Mouse (Mus musculus) hindbrain, embryonic 15.5 days (tissue): ENCODE measurements at regions not wholly inside any gene's neighbourhood (a gene's known extent, or its start where the extent isn't known, plus 50 kb on each side); places are given as distances from the start of the nearest gene placed in this dataset.

ENCODE experiments used
- ATAC-seq: fragments of 200-750 bp; cut with Nextera tagmentation; 2 replicates; pipeline ENCODE4 v1.8.0; 2017; ENCODE audit warnings: low read depth, moderate number of reproducible peaks, moderate TSS enrichment; ENCODE audit not compliant: low FRiP score
- H3K27ac ChIP-seq: fragments of 300-500 bp; sonication (generic); replicated peaks from 2 replicates; pipeline ENCODE4 v1.5.1; 2015; ENCODE audit warnings: mild to moderate bottlenecking, inconsistent platforms
- H3K27me3 ChIP-seq: fragments of 300-500 bp; sonication (generic); 2 replicates; pipeline ENCODE4 v1.6.1; 2015; ENCODE audit warnings: control low read depth, inconsistent platforms
- H3K36me3 ChIP-seq: fragments of 300-500 bp; sonication (generic); 2 replicates; pipeline ENCODE4 v1.6.1; 2015; ENCODE audit warnings: control low read depth, inconsistent platforms
- H3K4me1 ChIP-seq: fragments of 300-500 bp; sonication (generic); replicated peaks from 2 replicates; pipeline ENCODE4 v1.6.1; 2015; ENCODE audit warnings: control low read depth, inconsistent platforms
- H3K4me2 ChIP-seq: fragments of 300-500 bp; sonication (generic); 2 replicates; pipeline ENCODE4 v1.6.1; 2015; ENCODE audit warnings: moderate library complexity, mild to moderate bottlenecking, inconsistent platforms
- H3K4me3 ChIP-seq: fragments of 300-500 bp; sonication (generic); 2 replicates; pipeline ENCODE4 v1.5.1; 2015; ENCODE audit warnings: mild to moderate bottlenecking, inconsistent platforms
- H3K9ac ChIP-seq: fragments of 300-500 bp; sonication (generic); 2 replicates; pipeline ENCODE4 v1.6.1; 2015; ENCODE audit warnings: inconsistent platforms
- H3K9me3 ChIP-seq: fragments of 300-500 bp; sonication (generic); 2 replicates; pipeline ENCODE4 v1.6.1; 2016; ENCODE audit warnings: control low read depth, inconsistent platforms
- WGBS: fragments of 180-500 bp; shearing (Covaris S2); methylation state at CpG from one replicate; pipeline ENCODE4 v1.1.7; 2015; 5-methylcytosine and 5-hydroxymethylcytosine counted together

GRCm38 (mm10) chr1:190340715-190341114, 170.2 kb upstream of the Prox1 start:
- H3K9me3 ChIP-seq = no peaks in the 10 kb centered on the region
- no peak overlapping the region for H3K4me3 ChIP-seq
- no peak overlapping the region for H3K27ac ChIP-seq
- no peaks in the 10 kb centered on the region for H3K4me1 ChIP-seq
- H3K9ac ChIP-seq = no peak overlapping the region
- 94% methylated on average over 8 of the region's 8 CpGs for WGBS
- H3K27me3 ChIP-seq = peaks cover 5% of the 10 kb centered on the region; the same call in 1 of the 2 replicates
- H3K4me2 ChIP-seq = no peak overlapping the region
- ATAC-seq = no peak
- no peaks in the 10 kb centered on the region for H3K36me3 ChIP-seq

DNA sequence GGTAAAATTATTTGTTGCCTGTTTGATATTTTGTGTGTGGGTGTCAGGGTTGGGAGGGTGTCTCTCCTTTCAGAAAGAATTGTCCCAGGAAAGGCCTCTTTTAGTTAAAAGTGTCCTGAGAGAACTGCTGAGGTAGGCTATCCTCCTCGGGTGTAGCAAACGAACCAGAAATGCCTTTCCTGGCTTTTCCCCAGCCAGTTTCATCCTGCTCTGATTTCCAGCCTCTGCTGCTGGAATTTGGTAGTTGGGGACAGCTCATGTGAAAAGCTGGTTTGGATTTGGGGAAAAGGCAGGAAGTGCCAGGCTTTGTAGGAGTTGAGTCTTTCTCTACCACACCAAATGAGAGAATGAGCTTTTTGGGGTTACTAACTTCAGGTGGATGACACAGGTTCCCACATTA, 164.0 kb upstream of the Prox1 start:
- no peaks in the 10 kb centered on the region for H3K9me3 ChIP-seq
- H3K9ac ChIP-seq = no peak overlapping the region
- H3K36me3 ChIP-seq = no peaks in the 10 kb centered on the region
- ATAC-seq = no peak
- no peak overlapping the region for H3K4me3 ChIP-seq
- H3K27ac ChIP-seq = no peak overlapping the region
- H3K4me1 ChIP-seq = peaks cover 6% of the 10 kb centered on the region
- 39% methylated on average over 2 of the region's 2 CpGs for WGBS
- no peak overlapping the region for H3K4me2 ChIP-seq
- H3K27me3 ChIP-seq = 0 out of 2 replicates have a peak, but pooled peaks cover 5% of the 10 kb centered on the region

DNA sequence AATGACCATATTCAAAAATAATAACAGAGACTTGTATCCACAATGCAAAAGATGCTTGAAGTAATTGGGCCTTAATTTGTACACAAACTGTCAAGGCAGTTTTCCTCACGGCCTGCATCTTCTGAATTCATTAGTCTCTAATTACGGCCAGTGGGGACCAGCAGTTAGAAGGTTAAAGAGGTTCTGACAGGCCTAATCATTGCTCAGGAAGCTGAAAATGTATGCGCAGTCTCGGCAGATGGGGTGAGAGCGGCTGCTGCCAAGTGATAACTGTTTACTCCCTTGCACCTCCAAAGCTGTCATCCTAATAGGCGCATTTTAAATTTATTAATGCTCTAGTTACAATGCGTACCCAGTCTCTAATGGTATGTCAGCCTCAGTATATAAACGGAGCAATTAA, 163.5 kb upstream of the Prox1 start:
- no peak for ATAC-seq
- no peaks in the 10 kb centered on the region for H3K36me3 ChIP-seq
- H3K9ac ChIP-seq = no peak overlapping the region
- H3K4me3 ChIP-seq = no peak overlapping the region
- no peak overlapping the region for H3K4me2 ChIP-seq
- H3K9me3 ChIP-seq = no peaks in the 10 kb centered on the region
- H3K27me3 ChIP-seq = 0 out of 2 replicates have a peak, but pooled peaks cover 5% of the 10 kb centered on the region
- H3K4me1 ChIP-seq = peaks cover 6% of the 10 kb centered on the region
- WGBS = 26% methylated on average over 8 of the region's 8 CpGs
- H3K27ac ChIP-seq = no peak overlapping the region

DNA sequence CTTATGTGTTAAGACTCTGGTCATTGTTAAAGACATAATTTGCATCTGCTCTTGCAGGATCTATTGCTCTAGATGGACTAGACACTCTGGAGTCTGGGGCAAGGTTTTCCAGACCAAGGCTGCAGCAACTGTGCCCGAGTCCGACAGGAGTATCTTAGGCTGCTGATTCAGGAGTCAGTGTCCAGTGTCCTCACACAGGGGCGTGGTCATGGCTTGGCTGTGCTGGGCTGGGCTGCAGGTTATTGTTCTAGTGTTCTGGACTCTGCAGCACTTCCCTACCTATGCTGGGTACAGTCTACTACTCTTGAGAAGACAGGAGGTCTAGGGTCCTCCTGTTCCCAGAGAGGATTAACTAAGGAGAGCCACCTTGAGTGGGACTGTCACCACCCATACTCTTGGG, 161.5 kb upstream of the Prox1 start:
- WGBS = 70% methylated on average over 3 of the region's 3 CpGs
- no peaks in the 10 kb centered on the region for H3K36me3 ChIP-seq
- 0 out of 2 replicates have a peak, but pooled peaks cover 5% of the 10 kb centered on the region for H3K27me3 ChIP-seq
- no peaks in the 10 kb centered on the region for H3K9me3 ChIP-seq
- no peak for ATAC-seq
- H3K4me1 ChIP-seq = peaks cover 6% of the 10 kb centered on the region
- H3K4me3 ChIP-seq = no peak overlapping the region
- no peak overlapping the region for H3K4me2 ChIP-seq
- no peak overlapping the region for H3K9ac ChIP-seq
- H3K27ac ChIP-seq = no peak overlapping the region

DNA sequence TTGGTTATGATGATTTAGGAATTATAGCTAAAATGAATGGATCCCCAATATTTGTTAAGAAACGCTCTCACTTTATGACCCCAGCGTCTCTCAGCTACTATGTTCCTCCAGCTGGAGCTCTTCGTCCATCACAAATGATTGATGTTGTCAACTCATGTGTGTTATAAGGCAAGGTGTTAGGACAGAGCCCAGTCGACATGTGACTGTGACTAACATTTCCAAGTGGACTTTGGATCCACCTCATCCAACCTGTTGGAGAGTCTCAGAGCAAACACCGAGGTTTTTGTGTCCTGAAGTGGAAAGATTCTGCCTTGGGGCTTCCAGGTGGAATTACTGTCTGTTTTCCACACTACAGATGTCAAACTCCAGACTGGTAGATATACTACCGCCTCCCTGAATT, 154.0 kb upstream of the Prox1 start:
- 89% methylated on average over 6 of the region's 6 CpGs for WGBS
- H3K4me1 ChIP-seq = no peaks in the 10 kb centered on the region
- H3K9ac ChIP-seq = no peak overlapping the region
- H3K4me3 ChIP-seq = no peak overlapping the region
- no peaks in the 10 kb centered on the region for H3K27me3 ChIP-seq
- H3K36me3 ChIP-seq = no peaks in the 10 kb centered on the region
- H3K4me2 ChIP-seq = no peak overlapping the region
- no peak for ATAC-seq
- H3K27ac ChIP-seq = no peak overlapping the region
- no peaks in the 10 kb centered on the region for H3K9me3 ChIP-seq

DNA sequence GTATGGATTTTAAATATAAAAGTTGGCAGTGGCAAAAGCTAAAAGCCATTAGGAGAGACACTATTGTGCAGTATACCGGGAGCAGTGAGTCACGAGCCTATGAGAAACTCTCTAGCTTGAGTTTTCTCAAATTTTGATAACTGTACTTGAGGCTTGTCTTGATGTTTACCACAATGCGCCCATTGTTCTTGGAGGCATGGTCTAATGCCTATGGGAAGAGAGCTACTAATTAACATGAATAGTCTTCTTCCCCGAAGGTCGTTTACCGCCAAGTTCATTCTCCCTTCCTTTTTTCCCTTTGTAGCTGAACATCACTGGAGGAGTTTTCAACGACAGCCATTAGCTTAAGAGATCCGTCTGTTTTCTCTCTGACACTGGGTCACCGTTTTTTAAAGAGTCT, 153.2 kb upstream of the Prox1 start:
- no peaks in the 10 kb centered on the region for H3K9me3 ChIP-seq
- H3K4me2 ChIP-seq = no peak overlapping the region
- H3K36me3 ChIP-seq = no peaks in the 10 kb centered on the region
- H3K27me3 ChIP-seq = no peaks in the 10 kb centered on the region
- no peak for ATAC-seq
- H3K9ac ChIP-seq = no peak overlapping the region
- H3K27ac ChIP-seq = no peak overlapping the region
- no peaks in the 10 kb centered on the region for H3K4me1 ChIP-seq
- H3K4me3 ChIP-seq = no peak overlapping the region
- 68% methylated on average over 9 of the region's 9 CpGs for WGBS

GRCm38 (mm10) chr1:190316175-190316574, 145.7 kb upstream of the Prox1 start:
- Histone ChIP-seq H3K4me3 (no peak overlapping the region), H3K9ac (no peak overlapping the region), H3K36me3 (no peaks in the 10 kb centered on the region), H3K4me2 (no peak overlapping the region), H3K27ac (no peak overlapping the region), H3K27me3 (no peaks in the 10 kb centered on the region), H3K9me3 (no peaks in the 10 kb centered on the region), H3K4me1 (no peaks in the 10 kb centered on the region)
- no peak for ATAC-seq
- 79% methylated on average over 5 of the region's 5 CpGs for WGBS

DNA sequence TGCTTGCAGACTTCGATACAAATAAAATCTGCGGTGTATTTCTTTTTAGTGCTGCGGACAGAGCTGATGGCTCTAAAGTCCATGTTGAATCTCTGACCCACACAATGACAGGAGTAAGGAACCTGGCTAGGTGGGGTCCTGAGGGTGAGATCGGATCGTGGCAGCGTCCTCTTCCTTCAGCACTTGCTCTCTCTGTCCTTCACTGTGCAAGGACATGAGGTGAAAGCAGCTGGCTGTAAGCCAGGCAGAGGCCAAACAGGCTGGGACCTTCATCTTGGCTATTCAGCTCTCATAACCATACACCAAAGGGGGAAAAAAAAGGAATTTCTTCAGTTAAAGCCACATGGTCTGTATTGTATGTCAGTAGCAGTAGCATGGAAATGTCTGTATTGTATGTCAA, 139.3 kb upstream of the Prox1 start:
- Histone ChIP-seq H3K4me1 (no peaks in the 10 kb centered on the region), H3K36me3 (no peaks in the 10 kb centered on the region), H3K9me3 (no peaks in the 10 kb centered on the region), H3K4me2 (no peak overlapping the region), H3K27me3 (no peaks in the 10 kb centered on the region), H3K9ac (no peak overlapping the region), H3K27ac (no peak overlapping the region), H3K4me3 (no peak overlapping the region)
- 86% methylated on average over 6 of the region's 6 CpGs for WGBS
- no peak for ATAC-seq

DNA sequence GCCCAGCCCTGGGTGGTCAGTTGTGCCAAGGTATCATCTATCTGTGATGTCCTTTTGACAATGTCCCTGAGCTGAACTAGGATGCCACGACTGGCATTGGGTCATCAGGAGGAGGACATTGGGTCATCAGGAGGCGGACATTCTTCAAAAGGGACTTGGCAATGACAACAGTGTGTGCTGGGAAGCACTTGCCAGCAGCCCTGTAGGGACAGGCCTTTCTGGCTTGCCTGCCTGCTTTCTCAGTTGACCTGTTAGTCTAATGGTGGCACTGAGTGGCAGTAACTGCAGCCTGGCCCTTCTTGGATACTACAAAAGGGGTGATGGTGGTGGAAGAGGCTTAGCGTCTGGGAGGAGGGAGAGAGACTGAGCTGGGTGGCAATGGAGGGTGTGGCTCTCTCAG, 137.2 kb upstream of the Prox1 start:
- 91% methylated on average over 3 of the region's 3 CpGs for WGBS
- no peak overlapping the region for H3K9ac ChIP-seq
- no peak for ATAC-seq
- no peaks in the 10 kb centered on the region for H3K9me3 ChIP-seq
- H3K27ac ChIP-seq = no peak overlapping the region
- no peaks in the 10 kb centered on the region for H3K4me1 ChIP-seq
- H3K27me3 ChIP-seq = no peaks in the 10 kb centered on the region
- H3K4me2 ChIP-seq = no peak overlapping the region
- no peaks in the 10 kb centered on the region for H3K36me3 ChIP-seq
- H3K4me3 ChIP-seq = no peak overlapping the region

DNA sequence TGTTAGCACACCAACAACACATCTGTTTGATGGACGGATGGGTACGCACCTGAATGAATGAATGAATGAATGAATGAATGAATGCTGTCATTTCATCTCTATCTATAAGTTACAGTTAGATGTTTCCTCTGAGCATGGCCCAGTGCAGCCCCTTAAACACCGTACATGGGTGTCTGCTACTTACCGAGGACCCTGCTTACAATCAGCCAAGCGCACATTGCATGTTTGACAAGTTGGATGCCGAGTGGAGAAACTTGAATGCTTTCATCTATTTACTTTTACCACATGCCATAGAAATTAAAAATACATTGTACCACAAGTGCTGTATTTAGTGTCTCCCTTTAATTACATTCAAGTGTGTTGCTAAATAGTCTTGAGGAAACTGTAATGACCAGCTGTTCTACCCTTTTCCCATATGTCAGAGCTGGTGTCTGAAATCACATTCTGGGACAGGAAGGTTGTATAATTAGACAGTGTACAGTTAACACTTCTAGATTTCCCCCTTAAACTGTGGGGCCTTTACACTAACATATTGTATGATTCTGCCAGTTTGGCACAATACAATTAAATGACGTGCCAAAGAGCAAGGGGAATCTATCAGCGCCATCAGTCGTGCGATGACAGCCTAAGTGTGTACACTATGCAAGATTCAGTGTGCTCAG, 127.3 kb upstream of the Prox1 start:
- Histone ChIP-seq H3K9ac (no peak overlapping the region), H3K36me3 (no peaks in the 10 kb centered on the region), H3K4me2 (no peak overlapping the region), H3K4me3 (no peak overlapping the region), H3K9me3 (no peaks in the 10 kb centered on the region), H3K4me1 (no peaks in the 10 kb centered on the region), H3K27ac (no peak overlapping the region), H3K27me3 (no peaks in the 10 kb centered on the region)
- WGBS = 85% methylated on average over 10 of the region's 10 CpGs
- ATAC-seq = no peak

GRCm38 (mm10) chr1:190290061-190290460, 119.5 kb upstream of the Prox1 start:
- ATAC-seq = no peak
- H3K27me3 ChIP-seq = no peaks in the 10 kb centered on the region
- no peak overlapping the region for H3K4me3 ChIP-seq
- no peak overlapping the region for H3K27ac ChIP-seq
- no peaks in the 10 kb centered on the region for H3K36me3 ChIP-seq
- H3K9me3 ChIP-seq = no peaks in the 10 kb centered on the region
- whole genome bisulfite sequencing = 94% methylated on average over 11 of the region's 11 CpGs
- H3K4me2 ChIP-seq = no peak overlapping the region
- H3K9ac ChIP-seq = no peak overlapping the region
- H3K4me1 ChIP-seq = peaks cover 9% of the 10 kb centered on the region

DNA sequence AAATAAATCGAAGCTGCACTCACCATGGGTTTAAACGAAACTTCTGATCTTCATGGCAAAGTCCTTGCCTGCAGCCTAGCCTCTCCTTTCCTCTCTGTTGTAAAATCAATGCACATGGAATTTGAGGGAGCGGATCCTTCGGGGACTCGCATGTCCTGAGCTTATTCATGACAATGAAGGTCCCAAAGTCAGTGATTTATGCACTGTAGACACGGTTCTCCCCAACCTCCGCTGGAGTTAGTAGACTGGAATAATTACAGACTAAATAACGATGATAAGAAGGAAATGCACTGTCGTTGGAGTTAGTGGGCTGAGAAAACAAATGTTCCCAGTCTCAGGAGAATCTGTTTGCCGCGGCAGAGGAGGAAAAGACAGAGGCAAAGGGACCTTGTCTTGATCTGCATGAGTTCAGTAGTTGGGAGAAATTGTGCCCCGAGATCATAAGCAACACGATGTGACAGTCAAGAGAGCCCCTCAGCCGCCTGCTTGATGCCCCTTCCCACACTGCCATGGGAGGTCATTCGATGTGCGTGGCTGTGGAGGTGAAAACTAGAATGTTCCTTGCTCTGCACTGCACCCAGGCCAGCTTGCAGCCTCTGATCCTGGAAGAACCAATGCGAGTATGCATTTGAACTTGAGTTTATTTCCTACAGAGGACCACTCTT, 116.1 kb upstream of the Prox1 start:
- WGBS = 50% methylated on average over 17 of the region's 17 CpGs
- no peak overlapping the region for H3K27ac ChIP-seq
- H3K4me3 ChIP-seq = no peak overlapping the region
- H3K9ac ChIP-seq = no peak overlapping the region
- no peak overlapping the region for H3K4me2 ChIP-seq
- no peaks in the 10 kb centered on the region for H3K36me3 ChIP-seq
- H3K27me3 ChIP-seq = no peaks in the 10 kb centered on the region
- no peaks in the 10 kb centered on the region for H3K9me3 ChIP-seq
- peaks cover 19% of the 10 kb centered on the region for H3K4me1 ChIP-seq
- no peak for ATAC-seq

DNA sequence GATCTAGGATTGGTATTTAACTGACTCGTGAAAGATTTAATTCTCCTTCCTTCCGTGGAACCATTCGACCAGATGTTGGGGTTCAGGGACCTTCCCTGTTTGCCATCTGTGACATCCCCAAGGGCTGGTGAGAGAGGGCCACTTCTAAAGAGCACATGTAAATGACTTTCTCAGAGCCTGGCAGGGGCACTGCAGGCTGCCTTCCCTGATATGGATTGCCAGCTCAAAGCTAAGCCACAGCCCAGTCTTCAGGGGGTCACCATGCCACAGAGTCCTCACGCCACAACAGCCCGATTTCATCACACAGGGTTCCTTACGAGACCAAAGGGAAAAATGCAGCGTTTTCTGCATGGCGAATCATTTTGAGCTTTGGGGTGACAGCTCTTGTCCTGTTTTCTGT, 115.1 kb upstream of the Prox1 start:
- no peak for ATAC-seq
- Histone ChIP-seq H3K9ac (no peak overlapping the region), H3K27ac (no peak overlapping the region), H3K4me3 (no peak overlapping the region), H3K36me3 (no peaks in the 10 kb centered on the region), H3K27me3 (no peaks in the 10 kb centered on the region), H3K9me3 (no peaks in the 10 kb centered on the region), H3K4me2 (no peak overlapping the region), H3K4me1 (peaks cover 19% of the 10 kb centered on the region)
- WGBS = 59% methylated on average over 8 of the region's 8 CpGs
